In the genomic region with DNA sequence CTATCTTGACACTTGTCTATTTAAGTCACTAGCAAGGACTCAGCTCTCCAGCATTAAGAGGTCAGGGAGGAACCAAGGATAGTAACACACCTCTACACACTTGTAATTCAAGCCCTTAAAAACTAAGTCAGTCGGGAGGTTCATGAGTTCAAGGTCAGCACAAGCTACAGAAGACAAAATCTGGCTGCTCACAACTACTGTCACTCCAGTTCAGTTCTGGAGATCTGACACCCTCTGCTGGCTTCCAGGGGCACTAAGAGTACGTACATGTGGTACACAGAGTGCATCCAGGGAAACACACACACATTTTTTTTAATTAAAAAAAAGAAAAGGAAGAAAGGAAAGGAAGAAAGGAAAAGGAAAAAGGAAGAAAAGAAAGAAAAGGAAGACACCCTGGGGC, we compare ENCODE assay signal across 11 mouse cellular contexts. TPM values are rescaled to one million over a fixed set of nuclear protein-coding genes. Genes with fewer than 3 reads are reported as not detected.
A peak's percentile ranks its signal among the peaks of the same experiment; 100 is the strongest.
DNase-seq lines count a peak whose midpoint lies in the region; ATAC-seq and TF ChIP-seq lines count a peak whose summit lies in the region.
"Had no signal": no experiment of that assay in that cellular context is flagged by ENCODE, and none has a peak within 500 bp of the region (broad histone marks: within the 10 kb centered on the region; RNA-seq: fewer than 3 reads in every experiment).

No protein-coding gene starts in this region.

- peak; percentile 55 to 72 for DNase-seq in cerebellum, adult 18-20 months
- DNase-seq in cerebellum, adult 11-12 months: no peak
- peak; percentile 51 for DNase-seq in kidney, adult 2 months
- peak; percentile 71 for DNase-seq in midbrain, postnatal 0 days (ENCODE audit: low spot score)
- DNase-seq in midbrain, embryonic 10.5 days (ENCODE audit: low spot score): no peak
- DNase-seq in skeletal muscle tissue, adult 2 months (ENCODE audit: low read depth, low spot score): peak; percentile 60
- no peak for DNase-seq in MN1 (ENCODE audit: low spot score)

- no peak for ATAC-seq in kidney, embryonic 14.5 days (ENCODE audit: low FRiP score, low TSS enrichment)
- ATAC-seq in midbrain, postnatal 0 days (ENCODE audit: low FRiP score): no peak
- ATAC-seq: hindbrain, embryonic 16.5 days had no signal

- no peak overlapping the region for H3K4me3 ChIP-seq in kidney, adult 2 months (ENCODE audit: insufficient read depth, low read depth, low read length)
- H3K4me3 ChIP-seq in kidney, embryonic 14.5 days (ENCODE audit: low read length): no peak overlapping the region
- no peak overlapping the region for H3K4me3 ChIP-seq in midbrain, postnatal 0 days (ENCODE audit: low read depth, low read length)
- H3K4me3 ChIP-seq in midbrain, embryonic 10.5 days: no peak overlapping the region

- H3K36me3 ChIP-seq in kidney, adult 2 months (ENCODE audit: control insufficient read depth, insufficient read depth, low read length): no peaks in the 10 kb centered on the region
- peaks cover 14% of the 10 kb centered on the region; the same call in 1 of the 2 replicates for H3K36me3 ChIP-seq in kidney, embryonic 14.5 days (ENCODE audit: control insufficient read depth, insufficient read depth, low read length)
- peaks cover 24% of the 10 kb centered on the region for H3K36me3 ChIP-seq in midbrain, postnatal 0 days (ENCODE audit: insufficient read depth, low read length)
- peaks cover 23% of the 10 kb centered on the region for H3K36me3 ChIP-seq in midbrain, embryonic 10.5 days

- TF ChIP-seq CTCF in kidney, adult 2 months (conservative IDR thresholded peaks at IDR 0.05; ENCODE audit: insufficient read depth, insufficient read length, low read depth, low read length): peak; percentile 54
- peak; percentile 72 for TF ChIP-seq CTCF in midbrain, postnatal 0 days (IDR thresholded peaks at IDR 0.05)

- 37% methylated on average over 2 of the region's 2 CpGs for WGBS in kidney, adult 2 months
- WGBS in kidney, embryonic 14.5 days: 32% methylated on average over 2 of the region's 2 CpGs
- WGBS in midbrain, postnatal 0 days: 62% methylated on average over 2 of the region's 2 CpGs
- WGBS in midbrain, embryonic 10.5 days: 77% methylated on average over 2 of the region's 2 CpGs

- no peak for TF ChIP-seq POLR2A in kidney, adult 2 months (IDR thresholded peaks at IDR 0.05; ENCODE audit: low read depth, low read length)

- H3K27ac ChIP-seq in kidney, adult 2 months (ENCODE audit: insufficient read depth, low read depth, low read length): no peak overlapping the region
- no peak overlapping the region for H3K27ac ChIP-seq in kidney, embryonic 14.5 days (ENCODE audit: low read depth, low read length)
- H3K27ac ChIP-seq in midbrain, postnatal 0 days (ENCODE audit: low read depth, low read length): no peak overlapping the region
- no peak overlapping the region for H3K27ac ChIP-seq in midbrain, embryonic 10.5 days (replicated peaks)

- H3K9me3 ChIP-seq in kidney, embryonic 14.5 days (ENCODE audit: control insufficient read depth, low read length): no peaks in the 10 kb centered on the region
- no peaks in the 10 kb centered on the region for H3K9me3 ChIP-seq in midbrain, postnatal 0 days (ENCODE audit: low read length)
- no peaks in the 10 kb centered on the region for H3K9me3 ChIP-seq in midbrain, embryonic 10.5 days (replicated peaks)

- H3K4me1 ChIP-seq in kidney, adult 2 months (ENCODE audit: control insufficient read depth, insufficient read depth, low read length): peaks cover 6% of the 10 kb centered on the region
- H3K4me1 ChIP-seq in kidney, embryonic 14.5 days (ENCODE audit: control insufficient read depth, insufficient read depth, low read length): peaks cover 5% of the 10 kb centered on the region
- no peaks in the 10 kb centered on the region for H3K4me1 ChIP-seq in midbrain, postnatal 0 days (ENCODE audit: insufficient read depth, low read length)
- H3K4me1 ChIP-seq in midbrain, embryonic 10.5 days: peaks cover 13% of the 10 kb centered on the region

- no peaks in the 10 kb centered on the region for H3K27me3 ChIP-seq in kidney, adult 2 months (replicated peaks; ENCODE audit: control insufficient read depth, insufficient read depth, low read length)
- H3K27me3 ChIP-seq in kidney, embryonic 14.5 days (ENCODE audit: control insufficient read depth, insufficient read depth, low read length): no peaks in the 10 kb centered on the region
- no peaks in the 10 kb centered on the region for H3K27me3 ChIP-seq in midbrain, postnatal 0 days (ENCODE audit: insufficient read depth, low read length)
- H3K27me3 ChIP-seq in midbrain, embryonic 10.5 days (ENCODE audit: low read depth, poor library complexity, severe bottlenecking): no peaks in the 10 kb centered on the region

- H3K4me2 ChIP-seq in kidney, embryonic 14.5 days (replicated peaks; ENCODE audit: low read depth, low read length): no peak overlapping the region
- no peak overlapping the region for H3K4me2 ChIP-seq in midbrain, postnatal 0 days (ENCODE audit: low read depth, low read length, poor library complexity, severe bottlenecking)

- no peak overlapping the region for H3K9ac ChIP-seq in kidney, embryonic 14.5 days (ENCODE audit: low read depth, low read length)
- H3K9ac ChIP-seq in midbrain, postnatal 0 days (replicated peaks; ENCODE audit: low read length, poor library complexity, severe bottlenecking): no peak overlapping the region

RNA-seq across cellular contexts. Expression of a gene that starts 14.9 kb away (rescaled TPM):
- polyA plus RNA-seq in kidney, adult 2 months (2012; rRNA removed): 19.8 and 29.5 TPM in 2 replicates
- polyA plus RNA-seq in kidney, embryonic 14.5 days (2014; fragmentation: Nextera tagmentation; extraction: Ambion mirVana): 5.7 and 7.5 TPM in 2 replicates
- total RNA-seq in midbrain, postnatal 0 days (2014; rRNA removed): 32.9 and 40.8 TPM in 2 replicates
- polyA plus RNA-seq in midbrain, postnatal 0 days (2015; fragmentation: Nextera tagmentation; extraction: Ambion mirVana): 4.3 and 5.2 TPM in 2 replicates
- polyA plus RNA-seq in midbrain, embryonic 10.5 days (2016; fragmentation: Nextera tagmentation; extraction: Ambion mirVana): 2.6 and 3.1 TPM in 2 replicates

RNA-seq across cellular contexts. Expression of a gene that starts 25.3 kb away (rescaled TPM):
- 14.3 and 15.9 TPM in 2 replicates for polyA plus RNA-seq in kidney, adult 2 months (2012; rRNA removed)
- 12.8 and 13.1 TPM in 2 replicates for polyA plus RNA-seq in kidney, embryonic 14.5 days (2014; fragmentation: Nextera tagmentation; extraction: Ambion mirVana)
- 15.6 and 16.8 TPM in 2 replicates for total RNA-seq in midbrain, postnatal 0 days (2014; rRNA removed)
- polyA plus RNA-seq in midbrain, postnatal 0 days (2015; fragmentation: Nextera tagmentation; extraction: Ambion mirVana): 10.6 and 11.0 TPM in 2 replicates
- 15.5 and 15.6 TPM in 2 replicates for polyA plus RNA-seq in midbrain, embryonic 10.5 days (2016; fragmentation: Nextera tagmentation; extraction: Ambion mirVana)

RNA-seq across cellular contexts. Expression of a gene that starts 40.0 kb away (rescaled TPM):
- polyA plus RNA-seq in kidney, adult 2 months (2012; rRNA removed): 11.8 and 37.9 TPM in 2 replicates
- polyA plus RNA-seq in kidney, embryonic 14.5 days (2014; fragmentation: Nextera tagmentation; extraction: Ambion mirVana): 10.5 and 14.6 TPM in 2 replicates
- total RNA-seq in midbrain, postnatal 0 days (2014; rRNA removed): 9.8 and 11.6 TPM in 2 replicates
- polyA plus RNA-seq in midbrain, postnatal 0 days (2015; fragmentation: Nextera tagmentation; extraction: Ambion mirVana): 12.8 and 14.8 TPM in 2 replicates
- polyA plus RNA-seq in midbrain, embryonic 10.5 days (2016; fragmentation: Nextera tagmentation; extraction: Ambion mirVana): 16.3 and 17.4 TPM in 2 replicates

RNA-seq across cellular contexts. Expression of a gene that starts 42.5 kb away (rescaled TPM):
- polyA plus RNA-seq in kidney, adult 2 months (2012; rRNA removed): not detected in 2 replicates
- polyA plus RNA-seq in kidney, embryonic 14.5 days (2014; fragmentation: Nextera tagmentation; extraction: Ambion mirVana): 0.26 TPM in 1 of 2 replicates, not detected in the other
- total RNA-seq in midbrain, postnatal 0 days (2014; rRNA removed): not detected in 2 replicates
- polyA plus RNA-seq in midbrain, postnatal 0 days (2015; fragmentation: Nextera tagmentation; extraction: Ambion mirVana): 0.42 and 0.65 TPM in 2 replicates
- polyA plus RNA-seq in midbrain, embryonic 10.5 days (2016; fragmentation: Nextera tagmentation; extraction: Ambion mirVana): 0.69 TPM in 1 of 2 replicates, not detected in the other
- total RNA-seq: left cerebral cortex, adult 8-10 months; neutrophil, adult 5-6 weeks had no signal

RNA-seq across cellular contexts. Expression of a gene that starts 50.5 kb away (rescaled TPM):
- polyA plus RNA-seq in kidney, adult 2 months (2012; rRNA removed): 16.8 and 22.6 TPM in 2 replicates
- polyA plus RNA-seq in kidney, embryonic 14.5 days (2014; fragmentation: Nextera tagmentation; extraction: Ambion mirVana): 22.4 and 22.7 TPM in 2 replicates
- total RNA-seq in midbrain, postnatal 0 days (2014; rRNA removed): 27.9 and 30.4 TPM in 2 replicates
- 34.3 and 40.9 TPM in 2 replicates for polyA plus RNA-seq in midbrain, postnatal 0 days (2015; fragmentation: Nextera tagmentation; extraction: Ambion mirVana)
- polyA plus RNA-seq in midbrain, embryonic 10.5 days (2016; fragmentation: Nextera tagmentation; extraction: Ambion mirVana): 17.8 and 21.2 TPM in 2 replicates

Comparison
In these comparisons a context has a peak if more than half of its experiments do, and no peak if none do; other contexts are left out.
1. DNase-seq: peak in cerebellum, adult 18-20 months (2 of 2), kidney, adult 2 months (single experiment), midbrain, postnatal 0 days (single experiment) and skeletal muscle tissue, adult 2 months (single experiment); none in cerebellum, adult 11-12 months (single experiment), midbrain, embryonic 10.5 days (single experiment) and MN1 (single experiment).